Mouse (Mus musculus) MEL (cell line): ENCODE data around the gene Ogfr.

Source experiments
- GABPA ChIP-seq: IDR thresholded peaks from 2 replicates; pipeline ENCODE4 v1.6.1; 2012; ENCODE audit warnings: low read depth, mild to moderate bottlenecking, inconsistent platforms, low read length, improper control_type of control experiment, moderate library complexity
- POLR2AphosphoS2 ChIP-seq: IDR thresholded peaks from 2 replicates; pipeline ENCODE4 v1.6.1; 2011; ENCODE audit warnings: low read length, improper control_type of control experiment
- SMC3 ChIP-seq: IDR thresholded peaks from 2 replicates; pipeline ENCODE4 v1.6.1; 2011; ENCODE audit warnings: low read depth, low read length, improper control_type of control experiment

DNA sequence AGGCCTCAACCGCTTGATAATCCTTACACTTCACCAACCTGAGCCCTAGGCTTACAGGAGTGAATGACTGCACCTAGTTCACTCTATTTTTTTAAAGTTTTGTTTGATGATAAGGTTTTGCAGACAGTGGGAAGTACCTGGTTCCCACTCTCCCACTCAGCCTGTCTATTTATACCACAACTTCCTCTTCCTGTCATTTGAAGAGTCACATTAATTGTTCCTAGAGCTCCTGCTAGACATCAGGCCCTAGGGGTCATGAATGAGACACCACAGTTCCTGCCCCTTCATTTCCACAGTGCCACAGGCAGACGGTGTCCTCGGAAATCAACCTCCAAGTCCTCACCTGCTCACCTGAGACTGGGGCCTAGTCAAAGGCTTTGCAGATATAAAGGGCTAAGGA lies 32.6 kb upstream of the Ogfr start:
- no peak for TF ChIP-seq GABPA
- no peak for TF ChIP-seq POLR2AphosphoS2
- TF ChIP-seq SMC3 = no peak
